Mouse (Mus musculus): Measurements from ENCODE around the gene Apopt1. TPM values are rescaled to one million over a fixed set of nuclear protein-coding genes. Genes with fewer than 3 reads are reported as not detected.
"Not testable (repeated sequence)": the region's sequence is repeated elsewhere in the genome, so short reads cannot be mapped to it uniquely, and the experiment has no call there.

Apopt1 gene
- polyA plus RNA-seq, 1 experiment, result 35.4 TPM

GRCm38 (mm10) chr12:111732921-111733320 lies 19.9 kb downstream of the Apopt1 start:
- no peak for TF ChIP-seq CTCF (IDR thresholded peaks at IDR 0.05; ENCODE audit: borderline replicate concordance, extremely low read depth, insufficient read depth, insufficient read length)
- TF ChIP-seq POLR2A (IDR thresholded peaks at IDR 0.05; ENCODE audit: borderline replicate concordance, extremely low read depth, insufficient read depth, insufficient read length, poor library complexity, severe bottlenecking), result no peak
- DNase-seq (ENCODE audit: low read depth), result no peak

- TF ChIP-seq CTCF (IDR thresholded peaks at IDR 0.05; ENCODE audit: borderline replicate concordance, extremely low read depth, insufficient read depth, insufficient read length) (no peak), POLR2A (IDR thresholded peaks at IDR 0.05; ENCODE audit: borderline replicate concordance, extremely low read depth, insufficient read depth, insufficient read length, poor library complexity, severe bottlenecking) (no peak)
- DNase-seq (ENCODE audit: low read depth), result no peak
Measured at GRCm38 (mm10) chr12:111734912-111735311, 21.9 kb downstream of the Apopt1 start.

GRCm38 (mm10) chr12:111736676-111737075 lies 23.6 kb downstream of the Apopt1 start:
- not testable (repeated sequence) for DNase-seq (ENCODE audit: low read depth)

- no peak for TF ChIP-seq POLR2A (IDR thresholded peaks at IDR 0.05; ENCODE audit: borderline replicate concordance, extremely low read depth, insufficient read depth, insufficient read length, poor library complexity, severe bottlenecking)
- TF ChIP-seq CTCF (IDR thresholded peaks at IDR 0.05; ENCODE audit: borderline replicate concordance, extremely low read depth, insufficient read depth, insufficient read length), result no peak
- DNase-seq (ENCODE audit: low read depth), result no peak
Measured at GRCm38 (mm10) chr12:111737370-111737769, 24.3 kb downstream of the Apopt1 start.

- DNase-seq (ENCODE audit: low read depth), result peak; percentile 64
- TF ChIP-seq CTCF (IDR thresholded peaks at IDR 0.05; ENCODE audit: borderline replicate concordance, extremely low read depth, insufficient read depth, insufficient read length), result peak; percentile 57; the same call in 1 of the 2 replicates
- TF ChIP-seq POLR2A (IDR thresholded peaks at IDR 0.05; ENCODE audit: borderline replicate concordance, extremely low read depth, insufficient read depth, insufficient read length, poor library complexity, severe bottlenecking), result no peak
Measured at GRCm38 (mm10) chr12:111738754-111739153, 25.7 kb downstream of the Apopt1 start.

- TF ChIP-seq CTCF (IDR thresholded peaks at IDR 0.05; ENCODE audit: borderline replicate concordance, extremely low read depth, insufficient read depth, insufficient read length) (no peak), POLR2A (IDR thresholded peaks at IDR 0.05; ENCODE audit: borderline replicate concordance, extremely low read depth, insufficient read depth, insufficient read length, poor library complexity, severe bottlenecking) (no peak)
- no peak for DNase-seq (ENCODE audit: low read depth)
Measured at GRCm38 (mm10) chr12:111741338-111741737, 28.3 kb downstream of the Apopt1 start.

- no peak for DNase-seq (ENCODE audit: low read depth)
- no peak for TF ChIP-seq CTCF (IDR thresholded peaks at IDR 0.05; ENCODE audit: borderline replicate concordance, extremely low read depth, insufficient read depth, insufficient read length)
Measured at GRCm38 (mm10) chr12:111743419-111743818, 30.4 kb downstream of the Apopt1 start.

- TF ChIP-seq CTCF (IDR thresholded peaks at IDR 0.05; ENCODE audit: borderline replicate concordance, extremely low read depth, insufficient read depth, insufficient read length), result no peak
- no peak for TF ChIP-seq POLR2A (IDR thresholded peaks at IDR 0.05; ENCODE audit: borderline replicate concordance, extremely low read depth, insufficient read depth, insufficient read length, poor library complexity, severe bottlenecking)
- DNase-seq (ENCODE audit: low read depth), result no peak
Measured at GRCm38 (mm10) chr12:111743981-111744423, 30.9 kb downstream of the Apopt1 start.

- no peak for DNase-seq (ENCODE audit: low read depth)
- TF ChIP-seq POLR2A (IDR thresholded peaks at IDR 0.05; ENCODE audit: borderline replicate concordance, extremely low read depth, insufficient read depth, insufficient read length, poor library complexity, severe bottlenecking), result no peak
- no peak for TF ChIP-seq CTCF (IDR thresholded peaks at IDR 0.05; ENCODE audit: borderline replicate concordance, extremely low read depth, insufficient read depth, insufficient read length)
Measured at GRCm38 (mm10) chr12:111745274-111745673, 32.2 kb downstream of the Apopt1 start.

- TF ChIP-seq CTCF (IDR thresholded peaks at IDR 0.05; ENCODE audit: borderline replicate concordance, extremely low read depth, insufficient read depth, insufficient read length) (no peak), POLR2A (IDR thresholded peaks at IDR 0.05; ENCODE audit: borderline replicate concordance, extremely low read depth, insufficient read depth, insufficient read length, poor library complexity, severe bottlenecking) (no peak)
- DNase-seq (ENCODE audit: low read depth), result peak; percentile 57
Measured at GRCm38 (mm10) chr12:111746091-111746490, 33.0 kb downstream of the Apopt1 start.

GRCm38 (mm10) chr12:111747421-111747820 lies 34.4 kb downstream of the Apopt1 start:
- DNase-seq (ENCODE audit: low read depth), result no peak
- TF ChIP-seq CTCF (IDR thresholded peaks at IDR 0.05; ENCODE audit: borderline replicate concordance, extremely low read depth, insufficient read depth, insufficient read length) (no peak), POLR2A (IDR thresholded peaks at IDR 0.05; ENCODE audit: borderline replicate concordance, extremely low read depth, insufficient read depth, insufficient read length, poor library complexity, severe bottlenecking) (no peak)

GRCm38 (mm10) chr12:111750739-111751138 lies 37.7 kb downstream of the Apopt1 start:
- no peak for DNase-seq (ENCODE audit: low read depth)
- no peak for TF ChIP-seq CTCF (IDR thresholded peaks at IDR 0.05; ENCODE audit: borderline replicate concordance, extremely low read depth, insufficient read depth, insufficient read length)
- TF ChIP-seq POLR2A (IDR thresholded peaks at IDR 0.05; ENCODE audit: borderline replicate concordance, extremely low read depth, insufficient read depth, insufficient read length, poor library complexity, severe bottlenecking), result no peak

- no peak for TF ChIP-seq CTCF (IDR thresholded peaks at IDR 0.05; ENCODE audit: borderline replicate concordance, extremely low read depth, insufficient read depth, insufficient read length)
- TF ChIP-seq POLR2A (IDR thresholded peaks at IDR 0.05; ENCODE audit: borderline replicate concordance, extremely low read depth, insufficient read depth, insufficient read length, poor library complexity, severe bottlenecking), result no peak
- no peak for DNase-seq (ENCODE audit: low read depth)
Measured at GRCm38 (mm10) chr12:111752491-111752890, 39.4 kb downstream of the Apopt1 start.

Measured in brain, embryonic 14.5 days (tissue).